Mouse (Mus musculus) kidney, postnatal 14 days (tissue): ENCODE measurements at regions not wholly inside any gene's neighbourhood (a gene's known extent, or its start where the extent isn't known, plus 50 kb on each side); places are given as distances from the start of the nearest gene placed in this dataset.
"Not testable (repeated sequence)": the region's sequence is repeated elsewhere in the genome, so short reads cannot be mapped to it uniquely, and the experiment has no call there.

ENCODE experiments used
- DNase-seq: peaks from one replicate; pipeline ENCODE4 v3.0.0; 2022; ENCODE audit warnings: mixed read lengths

GRCm38 (mm10) chr11:28216316-28216715, 123.4 kb downstream of the Gm6685 start:
- DNase-seq, result peak; percentile 8

GRCm38 (mm10) chr11:28213606-28214005, 126.1 kb downstream of the Gm6685 start:
- DNase-seq, result no peak

GRCm38 (mm10) chr11:28202150-28202549, 137.5 kb downstream of the Gm6685 start:
- no peak for DNase-seq

- no peak for DNase-seq
Measured at GRCm38 (mm10) chr11:28188119-28188518, 151.5 kb downstream of the Gm6685 start.

DNA sequence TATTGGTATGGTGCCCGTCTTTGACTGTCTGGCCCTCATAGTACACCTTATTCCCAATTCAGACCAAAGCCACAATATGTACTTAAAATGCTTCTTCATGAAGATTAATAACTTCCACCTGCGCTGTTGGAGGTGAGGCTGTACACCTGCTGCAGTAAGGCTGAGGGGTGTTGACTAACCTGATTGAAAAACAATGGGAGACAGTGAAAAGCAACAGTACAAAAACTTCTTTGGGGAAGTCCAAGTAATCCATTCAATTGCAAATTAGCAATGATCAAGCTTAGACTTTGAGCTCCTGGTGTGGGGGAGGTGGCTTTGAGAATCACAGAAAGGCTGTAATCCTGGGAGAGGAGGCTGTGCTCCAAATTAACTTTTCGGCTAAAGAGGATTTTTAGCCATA, 152.2 kb downstream of the Gm6685 start:
- not testable (repeated sequence) for DNase-seq

- DNase-seq, result no peak
Measured at GRCm38 (mm10) chr11:28171232-28171631, 168.4 kb downstream of the Gm6685 start.

DNA sequence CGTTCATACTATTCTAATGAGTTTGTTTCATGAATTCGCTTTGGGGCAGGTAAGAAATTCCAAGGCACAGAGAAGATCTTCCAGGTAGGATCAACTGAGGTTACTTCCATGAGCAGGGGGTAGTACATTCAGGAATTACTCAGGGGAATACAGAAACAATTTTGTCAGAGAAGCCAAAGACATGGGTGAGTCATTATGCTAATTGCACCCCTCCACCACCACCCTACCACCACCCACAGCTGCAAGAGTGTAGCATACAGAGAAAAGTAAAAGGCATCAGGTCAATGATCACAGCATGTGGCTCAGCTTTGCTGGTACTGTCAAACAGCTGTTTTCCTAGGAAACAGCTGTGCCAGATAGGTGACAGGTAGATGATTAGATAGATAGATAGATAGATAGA, 187.2 kb downstream of the Gm6685 start:
- no peak for DNase-seq
